Mouse (Mus musculus) lung, postnatal 14 days (tissue): ENCODE measurements at regions not wholly inside any gene's neighbourhood (a gene's known extent, or its start where the extent isn't known, plus 50 kb on each side); places are given as distances from the start of the nearest gene placed in this dataset.
A peak's percentile ranks its signal among the peaks of the same experiment; 100 is the strongest.

ENCODE experiments used
- DNase-seq: peaks from one replicate; pipeline ENCODE4 v3.0.0; 2021

GRCm38 (mm10) chr5:52920251-52920650 is 86.4 kb downstream of the Anapc4 start:
- DNase-seq: peak; percentile 53

- DNase-seq: no peak
Measured at GRCm38 (mm10) chr5:52920722-52921264, 87.0 kb downstream of the Anapc4 start.

GRCm38 (mm10) chr5:52925006-52925405 is 91.2 kb downstream of the Anapc4 start:
- no peak for DNase-seq

GRCm38 (mm10) chr5:52929690-52930089 is 95.9 kb downstream of the Anapc4 start:
- DNase-seq: no peak

- DNase-seq: no peak
Measured at GRCm38 (mm10) chr5:52933291-52933690, 99.5 kb downstream of the Anapc4 start.

- DNase-seq: no peak
Measured at GRCm38 (mm10) chr5:52937626-52938025, 100.3 kb upstream of the Slc34a2 start.

GRCm38 (mm10) chr5:52939994-52940393 is 97.9 kb upstream of the Slc34a2 start:
- DNase-seq: no peak

GRCm38 (mm10) chr5:52940645-52941044 is 97.2 kb upstream of the Slc34a2 start:
- DNase-seq: no peak

GRCm38 (mm10) chr5:52953875-52954274 is 84.0 kb upstream of the Slc34a2 start:
- no peak for DNase-seq

- no peak for DNase-seq
Measured at GRCm38 (mm10) chr5:52954713-52955112, 83.2 kb upstream of the Slc34a2 start.

GRCm38 (mm10) chr5:52964209-52964608 is 73.7 kb upstream of the Slc34a2 start:
- DNase-seq: no peak

GRCm38 (mm10) chr5:52971811-52972210 is 66.1 kb upstream of the Slc34a2 start:
- no peak for DNase-seq

GRCm38 (mm10) chr5:52973003-52973402 is 64.9 kb upstream of the Slc34a2 start:
- no peak for DNase-seq

GRCm38 (mm10) chr5:52975557-52976088 is 62.3 kb upstream of the Slc34a2 start:
- DNase-seq: peak; percentile 24

GRCm38 (mm10) chr5:52977826-52978687 is 59.8 kb upstream of the Slc34a2 start:
- peak; percentile 26 for DNase-seq

GRCm38 (mm10) chr5:52979458-52979857 is 58.4 kb upstream of the Slc34a2 start:
- DNase-seq: no peak

GRCm38 (mm10) chr5:52982056-52982455 is 55.8 kb upstream of the Slc34a2 start:
- no peak for DNase-seq

GRCm38 (mm10) chr5:52982741-52983140 is 55.1 kb upstream of the Slc34a2 start:
- no peak for DNase-seq
